Mouse (Mus musculus) left cerebral cortex, adult 9 months (tissue): ENCODE data around the gene Ldlrad3.

Experiments
- DNase-seq, 2 experiments: peaks; one replicate each; pipeline ENCODE4 v3.0.0; 2022; ENCODE audit warnings: low spot score in 2 of 2

Ldlrad3 gene

GRCm38 (mm10) chr2:102002974-102003775 lies 183.0 kb downstream of the Ldlrad3 start:
- DNase-seq = peak in 1 of 2 experiments; percentile 43

GRCm38 (mm10) chr2:102002408-102002973 lies 183.7 kb downstream of the Ldlrad3 start:
- no peak for DNase-seq

- DNase-seq = peak in 1 of 2 experiments; percentile 15
Measured at GRCm38 (mm10) chr2:102001661-102002060, 184.5 kb downstream of the Ldlrad3 start.

- no peak for DNase-seq
Measured at GRCm38 (mm10) chr2:101998911-101999572, 187.1 kb downstream of the Ldlrad3 start.

- DNase-seq = no peak
Measured at GRCm38 (mm10) chr2:101997013-101997412, 189.2 kb downstream of the Ldlrad3 start.

GRCm38 (mm10) chr2:101992574-101993310 lies 193.4 kb downstream of the Ldlrad3 start:
- DNase-seq = no peak

- no peak for DNase-seq
Measured at GRCm38 (mm10) chr2:101991726-101992125, 194.5 kb downstream of the Ldlrad3 start.

GRCm38 (mm10) chr2:101986344-101987087 lies 199.7 kb downstream of the Ldlrad3 start:
- DNase-seq = no peak

GRCm38 (mm10) chr2:101983853-101984543 lies 202.2 kb downstream of the Ldlrad3 start:
- DNase-seq = peak in 1 of 2 experiments; percentile 28

- peak; percentile 75 to 92 for DNase-seq
Measured at GRCm38 (mm10) chr2:101983082-101983852, 202.9 kb downstream of the Ldlrad3 start.

- no peak for DNase-seq
Measured at GRCm38 (mm10) chr2:101981964-101982498, 204.2 kb downstream of the Ldlrad3 start.

- no peak for DNase-seq
Measured at GRCm38 (mm10) chr2:101981211-101981610, 205.0 kb downstream of the Ldlrad3 start.

- DNase-seq = no peak
Measured at GRCm38 (mm10) chr2:101980456-101980947, 205.7 kb downstream of the Ldlrad3 start.

- peak in 1 of 2 experiments; percentile 44 for DNase-seq
Measured at GRCm38 (mm10) chr2:101978534-101979525, 207.4 kb downstream of the Ldlrad3 start.

- no peak for DNase-seq
Measured at GRCm38 (mm10) chr2:101976399-101977064, 209.7 kb downstream of the Ldlrad3 start.

GRCm38 (mm10) chr2:101973810-101974209 lies 212.4 kb downstream of the Ldlrad3 start:
- no peak for DNase-seq

- no peak for DNase-seq
Measured at GRCm38 (mm10) chr2:101967601-101968000, 218.6 kb downstream of the Ldlrad3 start.

- DNase-seq = no peak
Measured at GRCm38 (mm10) chr2:101967152-101967551, 219.0 kb downstream of the Ldlrad3 start.
